Mouse (Mus musculus) c-Kit-negative CD71-positive TER-119-positive erythroid progenitor cells, embryonic 14.5 days (primary cell): Measurements from ENCODE around the gene AB124611.
"Not testable (repeated sequence)": the region's sequence is repeated elsewhere in the genome, so short reads cannot be mapped to it uniquely, and the experiment has no call there.

Experiments used
- DNase-seq: peaks from one replicate; pipeline ENCODE4 v3.0.0-alpha.2; 2013; ENCODE audit warnings: low read depth, low spot score

Gene AB124611

GRCm38 (mm10) chr9:21525142-21525936 is 637 bp upstream of the AB124611 start:
- DNase-seq: no peak

GRCm38 (mm10) chr9:21526634-21526944 is 613 bp downstream of the AB124611 start:
- no peak for DNase-seq

- no peak for DNase-seq
Measured at GRCm38 (mm10) chr9:21527100-21527801, 1.3 kb downstream of the AB124611 start.

GRCm38 (mm10) chr9:21527917-21528324 is 1.9 kb downstream of the AB124611 start:
- DNase-seq: no peak

GRCm38 (mm10) chr9:21536501-21536900 is 10.5 kb downstream of the AB124611 start:
- no peak for DNase-seq

GRCm38 (mm10) chr9:21537009-21537408 is 11.0 kb downstream of the AB124611 start:
- DNase-seq: no peak

- DNase-seq: no peak
Measured at GRCm38 (mm10) chr9:21539981-21540753, 14.2 kb downstream of the AB124611 start.

- not testable (repeated sequence) for DNase-seq
Measured at GRCm38 (mm10) chr9:21542001-21542400, 16.0 kb downstream of the AB124611 start.

GRCm38 (mm10) chr9:21545351-21545915 is 19.5 kb downstream of the AB124611 start:
- no peak for DNase-seq

- DNase-seq: peak; percentile 95
Measured at GRCm38 (mm10) chr9:21545916-21546788, 20.2 kb downstream of the AB124611 start.

- DNase-seq: no peak
Measured at GRCm38 (mm10) chr9:21546789-21547074, 20.8 kb downstream of the AB124611 start, which contains the start of gene Carm1. Carm1 (plus strand) TSS chr9:21546894.

GRCm38 (mm10) chr9:21547075-21547941 is 21.3 kb downstream of the AB124611 start:
- DNase-seq: peak; percentile 49

GRCm38 (mm10) chr9:21551049-21551448 is 25.1 kb downstream of the AB124611 start:
- DNase-seq: no peak

GRCm38 (mm10) chr9:21553607-21554273 is 27.8 kb downstream of the AB124611 start:
- no peak for DNase-seq

- DNase-seq: peak; percentile 41
Measured at GRCm38 (mm10) chr9:21555198-21555742, 29.3 kb downstream of the AB124611 start.

- DNase-seq: no peak
Measured at GRCm38 (mm10) chr9:21556996-21557395, 31.0 kb downstream of the AB124611 start.

- DNase-seq: no peak
Measured at GRCm38 (mm10) chr9:21557556-21557955, 31.6 kb downstream of the AB124611 start.

GRCm38 (mm10) chr9:21558366-21558765 is 32.4 kb downstream of the AB124611 start:
- peak; percentile 86 for DNase-seq

GRCm38 (mm10) chr9:21559151-21559550 is 33.2 kb downstream of the AB124611 start:
- DNase-seq: peak; percentile 34
